Mouse (Mus musculus): ENCODE data around the gene Rnf145.

Gene Rnf145

DNA sequence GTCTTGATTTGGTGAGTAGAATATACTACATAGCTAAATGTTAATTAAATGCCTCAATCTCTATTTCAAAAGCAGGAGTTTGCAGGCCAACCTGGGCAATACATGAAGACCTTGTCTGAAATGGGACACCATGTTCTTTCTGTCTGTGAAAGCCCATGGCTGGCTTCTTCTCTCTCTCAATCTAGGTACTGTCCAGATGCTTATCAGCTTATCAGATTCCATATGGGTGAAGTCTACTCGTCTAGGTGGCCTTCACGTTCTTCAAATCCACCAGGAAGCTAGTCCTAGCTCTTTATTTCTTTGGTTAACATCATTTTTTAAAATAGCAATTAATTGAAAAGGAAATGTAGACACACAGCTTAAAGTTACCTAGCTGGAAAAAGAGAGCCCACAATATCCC lies 8.9 kb upstream of the Rnf145 start:
- DNase-seq (ENCODE audit: low spot score in 2 of 2), result no peak

DNA sequence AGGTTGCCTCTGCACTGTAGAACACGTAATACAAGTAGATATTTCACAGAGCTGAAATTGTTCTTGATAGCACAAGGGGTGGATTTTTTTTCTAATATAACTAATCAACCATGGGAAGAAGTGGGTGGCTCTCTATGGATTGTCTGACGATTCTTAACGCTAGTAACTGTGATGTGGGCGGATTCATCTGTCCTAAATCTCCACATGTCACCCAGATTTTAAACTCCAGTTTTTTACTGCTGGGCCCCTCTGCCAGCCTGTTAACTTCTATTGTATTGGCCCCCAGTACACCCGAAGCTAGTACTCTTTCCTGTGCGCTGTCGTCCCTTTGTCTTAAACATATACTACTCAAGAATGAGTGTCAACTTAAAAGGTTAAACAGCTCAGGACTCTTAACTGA lies 8.4 kb upstream of the Rnf145 start:
- DNase-seq (ENCODE audit: low spot score in 2 of 2), result no peak

DNA sequence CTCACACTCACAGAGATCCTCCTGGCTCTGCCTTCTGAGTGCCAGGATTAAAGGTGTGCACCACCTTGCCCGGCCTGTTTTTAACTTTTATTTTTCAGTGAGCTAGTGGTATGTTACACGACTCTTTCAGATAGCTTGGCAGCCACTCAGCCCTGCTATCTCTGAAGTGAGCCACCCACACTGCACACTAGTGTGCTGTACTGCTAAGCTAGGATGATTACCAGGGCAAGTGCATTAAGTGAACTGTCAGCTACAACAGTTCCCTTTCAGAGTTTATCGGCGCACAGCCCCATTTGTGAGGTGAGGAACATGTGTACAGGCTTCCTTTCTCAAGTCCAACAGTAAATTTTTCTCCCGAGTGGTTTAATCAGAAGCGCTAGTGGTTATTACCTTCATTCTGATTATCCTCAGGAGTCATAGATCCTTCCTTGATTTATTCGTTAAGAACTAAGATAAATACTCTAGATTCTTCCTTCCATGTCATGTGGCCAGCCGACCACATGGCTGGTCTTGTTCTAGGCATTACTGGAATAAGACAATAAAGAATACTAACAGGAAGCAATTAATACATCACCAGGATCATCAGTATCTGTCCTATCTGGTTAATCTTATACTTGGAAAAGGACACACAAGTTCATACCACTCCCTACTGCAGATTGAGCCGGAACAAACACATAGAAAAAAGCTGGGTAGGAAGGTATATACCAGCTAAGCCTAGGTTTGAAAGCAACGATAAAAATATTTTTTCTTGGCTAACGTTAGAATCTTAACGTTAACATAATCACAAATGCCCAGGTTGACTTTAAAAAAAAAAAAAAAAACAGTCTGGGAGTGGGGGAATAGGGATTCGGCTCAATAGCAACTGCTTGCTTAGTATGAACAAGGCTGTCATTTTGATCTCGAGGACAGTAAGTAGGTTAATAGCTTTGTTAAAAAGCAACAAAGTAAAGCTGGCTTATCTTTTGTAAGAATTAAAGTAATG lies 6.4 kb upstream of the Rnf145 start:
- DNase-seq (ENCODE audit: low spot score in 2 of 2), result no peak

DNA sequence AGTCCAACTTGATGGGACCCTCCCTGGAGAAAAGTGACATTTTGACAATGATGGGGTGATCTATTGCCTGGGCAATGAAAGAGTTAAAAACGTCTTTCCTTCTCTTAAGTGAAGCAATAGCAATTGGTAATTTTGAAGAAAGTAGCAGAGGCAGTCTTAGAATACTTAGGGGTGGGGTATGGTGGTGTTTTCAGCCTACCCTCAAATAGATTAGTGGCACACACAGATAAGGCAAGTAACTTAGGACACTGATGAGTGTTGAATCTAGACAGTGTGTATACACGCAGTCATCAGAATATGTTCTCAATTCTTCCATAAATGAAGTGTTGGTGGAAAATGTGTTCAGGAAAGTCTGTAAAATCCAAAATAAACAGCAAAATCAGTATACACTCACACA lies 5.7 kb upstream of the Rnf145 start:
- DNase-seq (ENCODE audit: low spot score in 2 of 2), result no peak

DNA sequence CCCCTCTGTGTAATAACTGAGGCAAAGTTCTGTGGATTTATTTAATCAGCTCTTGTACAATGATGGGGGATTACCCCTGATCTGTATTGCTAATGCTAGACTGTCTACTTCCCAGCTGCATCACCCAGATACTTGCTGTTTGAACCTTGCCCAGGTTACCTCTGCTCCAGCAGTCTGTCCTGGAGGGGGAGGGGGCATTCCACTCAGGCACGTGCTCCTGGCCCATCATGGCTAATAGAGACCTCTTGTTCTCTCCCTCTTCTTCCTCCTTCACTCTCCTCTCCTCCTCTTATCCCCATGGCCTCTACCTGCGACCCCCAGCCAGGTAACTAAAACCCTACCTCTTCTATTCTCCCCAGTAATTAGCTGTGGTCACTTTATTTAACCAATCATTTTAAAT lies 4.1 kb upstream of the Rnf145 start:
- DNase-seq (ENCODE audit: low spot score in 2 of 2), result no peak

DNA sequence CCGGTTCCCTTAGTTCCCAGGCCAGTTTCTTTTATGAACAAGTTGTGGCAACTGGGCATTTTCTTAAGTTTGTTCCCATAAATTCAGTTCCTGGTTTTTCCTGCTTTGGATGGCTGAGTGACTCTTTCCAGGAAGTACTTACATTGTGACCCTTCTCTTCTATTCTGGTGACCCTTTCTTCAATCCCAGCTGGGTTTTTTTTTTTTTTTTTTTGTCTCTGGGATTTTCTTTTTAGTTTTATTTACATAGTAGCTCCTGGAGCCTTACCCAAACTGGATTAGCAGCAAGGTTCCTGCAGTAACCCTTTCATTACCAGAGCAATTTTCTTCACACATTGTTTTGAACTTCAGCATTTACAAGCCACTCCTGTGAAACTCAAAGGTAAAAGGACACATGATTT lies 2.4 kb upstream of the Rnf145 start:
- no peak for DNase-seq (ENCODE audit: low spot score in 2 of 2)

DNA sequence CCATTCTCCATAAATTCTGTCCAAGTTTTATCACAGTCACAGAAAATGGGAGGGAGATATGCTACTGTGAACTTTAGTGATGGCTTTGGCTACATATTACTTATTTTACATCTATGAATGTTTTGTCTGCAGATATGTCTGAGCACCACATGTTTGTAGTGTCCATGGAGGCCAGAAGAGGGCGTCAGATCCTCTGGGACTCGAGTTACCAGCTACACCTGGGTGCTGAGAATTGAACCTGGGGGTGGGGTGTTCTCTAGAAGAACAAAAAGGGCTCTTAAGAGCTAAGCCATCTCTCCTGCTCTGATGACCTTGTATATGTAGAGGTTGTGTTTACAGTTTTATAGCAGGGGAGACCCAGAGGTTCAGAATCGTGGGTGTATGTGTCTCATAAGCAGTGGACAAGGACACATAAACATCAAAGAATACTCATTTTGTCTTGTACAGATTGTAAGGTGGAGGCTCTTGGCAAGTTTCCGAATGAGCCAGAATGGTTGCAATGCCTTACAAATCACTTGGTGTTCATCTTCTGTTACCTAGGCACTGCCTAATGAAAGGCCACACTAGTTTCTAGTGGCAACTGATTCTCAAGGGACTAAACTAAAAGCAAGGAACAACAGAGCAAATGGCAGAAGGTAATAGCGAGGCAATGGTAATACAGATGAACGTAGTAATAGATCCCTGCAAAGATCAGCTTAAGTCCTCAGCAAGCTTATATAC lies 1.0 kb upstream of the Rnf145 start:
- no peak for DNase-seq (ENCODE audit: low spot score in 2 of 2)

DNA sequence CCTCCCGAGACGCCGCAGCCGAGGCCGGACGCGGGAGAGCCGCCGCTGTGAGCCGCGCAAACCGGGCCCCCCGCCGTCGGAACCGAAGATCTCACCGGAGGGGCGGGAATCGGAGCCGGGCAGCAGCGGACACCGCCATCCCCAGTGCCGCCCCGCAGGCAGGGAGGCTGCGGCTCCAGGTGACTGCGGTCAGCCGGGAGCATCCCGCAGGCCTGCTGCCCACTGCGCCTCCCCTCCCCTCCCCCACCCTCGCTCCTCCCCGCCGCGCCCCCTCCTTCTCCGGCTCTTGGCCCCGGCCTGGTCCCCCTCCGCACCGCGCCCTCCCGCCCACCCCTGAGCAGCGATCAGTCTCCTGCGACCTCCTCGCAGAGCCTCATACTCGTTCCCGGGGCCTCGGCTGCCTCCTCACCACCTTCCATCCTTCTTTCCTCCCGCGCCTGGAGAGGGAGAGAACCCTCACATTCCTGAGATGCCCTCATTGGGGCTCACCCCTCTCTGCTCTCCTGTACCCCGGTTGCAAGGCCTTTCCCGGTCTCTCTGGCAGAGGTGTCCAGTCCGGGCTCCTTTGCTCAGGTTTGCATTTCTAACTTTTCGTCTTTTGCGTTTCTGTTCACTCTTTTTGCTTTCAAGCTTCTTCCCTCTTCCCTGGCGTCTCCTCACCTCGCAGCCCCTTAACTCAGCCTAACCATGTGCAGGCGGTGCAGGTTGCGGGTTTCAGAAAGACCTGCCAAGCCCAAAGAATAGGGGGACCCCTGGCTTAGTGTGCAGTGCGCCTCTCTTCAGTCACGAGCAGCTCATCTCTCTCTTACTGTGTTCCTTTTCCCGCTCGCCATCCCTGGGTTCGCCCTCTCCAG lies 559 bp downstream of the Rnf145 start:
- peak; percentile 21 to 28 for DNase-seq (ENCODE audit: low spot score in 2 of 2)

DNA sequence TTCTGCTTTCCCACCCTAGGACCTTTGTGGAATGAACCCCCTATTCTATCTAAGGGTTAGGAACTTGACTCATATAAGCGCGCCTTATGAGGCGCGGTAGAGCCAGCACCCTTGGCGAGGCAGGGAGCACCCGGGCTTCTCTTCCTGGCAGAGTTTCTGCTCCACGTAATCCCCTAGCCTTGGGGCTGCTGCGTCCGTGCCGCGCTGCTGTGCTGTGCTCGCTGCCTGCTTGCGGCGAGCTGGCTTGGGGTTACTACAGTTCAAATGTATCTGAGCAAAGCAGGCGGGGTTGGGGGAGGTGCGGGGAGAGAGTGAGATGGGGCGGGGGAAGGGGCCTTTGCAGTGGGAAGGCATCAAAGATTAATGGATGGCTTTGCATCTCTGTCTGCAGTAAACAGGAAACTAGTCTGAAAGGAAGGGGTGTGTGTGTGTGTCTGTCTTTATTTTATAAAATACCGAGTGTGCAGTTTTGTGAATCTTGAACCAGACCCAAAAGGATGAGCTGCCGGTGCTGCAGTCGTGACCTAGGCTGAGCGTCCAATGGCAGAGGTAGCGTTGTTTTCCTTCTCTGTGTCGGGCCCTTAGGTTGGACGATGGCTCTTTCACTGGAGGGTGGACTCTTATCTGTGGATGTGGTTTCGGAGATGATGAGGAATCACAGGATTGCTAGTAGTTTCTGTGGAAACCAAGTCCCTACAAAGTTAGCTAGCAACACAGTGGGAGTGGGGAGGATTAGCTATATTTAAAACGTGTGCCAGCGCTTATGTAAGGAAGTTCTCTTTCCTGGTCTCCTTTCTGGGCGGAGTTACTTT lies 1.4 kb downstream of the Rnf145 start:
- peak; percentile 29 to 65 for DNase-seq (ENCODE audit: low spot score in 2 of 2)

DNA sequence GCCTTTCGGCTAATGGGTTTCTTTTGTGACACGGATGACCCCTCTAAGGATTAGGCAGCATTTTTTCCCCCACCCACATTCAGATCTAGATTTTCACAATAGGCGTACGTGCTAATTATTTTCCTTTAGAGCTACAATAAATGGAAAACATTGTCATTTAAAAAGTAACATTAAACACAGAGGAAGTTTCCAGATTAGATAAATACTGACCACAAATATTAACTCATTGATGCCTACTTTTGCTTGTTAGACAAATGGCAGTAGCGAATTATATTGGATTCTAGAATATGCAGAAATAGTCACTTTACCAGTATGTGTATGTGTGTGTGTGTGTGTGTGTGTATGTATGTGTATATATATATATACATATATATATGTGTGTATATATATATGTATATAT lies 3.8 kb downstream of the Rnf145 start:
- DNase-seq (ENCODE audit: low spot score in 2 of 2), result no peak

DNA sequence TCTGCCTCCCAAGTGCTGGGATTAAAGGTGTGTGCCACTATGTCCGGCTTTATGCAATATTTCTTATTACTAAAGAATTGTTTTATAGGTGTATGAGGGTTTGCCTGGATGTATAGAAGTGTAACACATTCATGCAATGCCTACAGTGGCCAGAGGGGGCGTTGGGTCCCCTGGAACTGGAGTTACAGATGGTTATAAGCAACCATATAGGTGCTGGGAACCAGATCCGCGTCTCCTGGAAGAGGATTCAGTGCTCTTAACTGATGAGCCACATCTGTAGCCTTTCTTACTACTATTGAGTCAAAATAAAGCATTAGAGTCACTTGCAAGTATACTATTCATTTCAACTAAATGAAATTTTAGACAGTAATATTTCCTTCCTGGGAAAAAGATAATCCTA lies 7.0 kb downstream of the Rnf145 start:
- DNase-seq (ENCODE audit: low spot score in 2 of 2), result no peak

DNA sequence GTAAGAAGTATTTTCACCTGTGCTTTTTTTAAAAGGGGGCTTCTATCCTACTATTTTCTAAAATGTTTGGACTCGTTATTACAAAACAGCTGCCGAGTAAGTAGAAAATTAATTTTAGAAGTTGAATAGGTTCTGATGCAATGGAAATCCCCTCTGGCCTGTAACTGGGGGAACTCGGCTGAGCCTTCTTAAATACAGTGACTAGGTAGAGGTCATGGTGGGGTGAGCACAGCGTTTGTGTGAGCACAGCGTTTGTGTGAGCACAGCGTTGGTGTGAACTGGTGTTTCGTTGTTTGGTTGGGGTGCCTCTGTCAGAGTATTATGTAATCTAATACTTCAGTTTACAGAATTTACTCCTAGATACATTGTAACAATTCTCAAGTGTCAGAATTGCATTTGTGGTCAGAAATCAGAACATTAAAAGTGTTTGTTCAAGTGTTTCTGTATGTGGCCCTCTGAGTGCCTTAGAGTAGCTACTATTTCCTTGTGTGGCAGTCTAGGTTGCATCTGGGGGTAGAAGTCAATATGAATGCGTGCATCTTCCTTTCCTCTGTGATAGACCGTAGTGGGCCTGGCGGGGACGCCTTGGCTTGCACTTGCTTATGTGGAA lies 8.0 kb downstream of the Rnf145 start:
- no peak for DNase-seq (ENCODE audit: low spot score in 2 of 2)

DNA sequence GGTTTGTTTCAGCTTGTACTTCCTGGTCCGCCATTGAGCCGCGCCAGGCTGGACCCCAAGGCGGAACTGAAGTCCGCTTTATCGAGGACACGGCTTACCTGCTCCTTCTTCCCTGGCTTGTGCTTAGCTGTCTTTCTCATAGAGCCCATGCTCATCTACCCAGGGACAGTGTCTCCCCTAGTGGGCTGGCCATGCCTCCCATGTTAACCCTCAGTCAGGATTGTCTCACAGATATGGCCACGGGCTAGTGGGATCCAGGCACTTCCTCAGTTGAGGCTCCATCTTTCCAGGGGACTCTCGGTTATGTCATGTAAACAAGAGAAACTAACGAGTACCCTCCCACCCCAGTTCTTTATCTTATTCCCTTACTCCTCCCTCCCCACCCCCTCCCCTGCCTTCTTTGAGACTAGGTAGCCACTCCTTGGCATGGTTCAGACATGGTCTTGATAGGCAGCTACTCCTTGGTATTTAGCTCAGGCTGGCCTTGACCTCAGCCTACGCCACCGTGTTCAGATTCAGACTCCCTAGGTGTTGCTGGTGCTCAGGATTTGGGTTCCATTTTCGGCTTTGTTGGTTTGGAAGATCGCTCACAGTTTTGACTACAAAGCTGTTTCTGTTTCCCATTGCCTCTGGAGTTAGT lies 9.9 kb downstream of the Rnf145 start:
- no peak for DNase-seq (ENCODE audit: low spot score in 2 of 2)

DNA sequence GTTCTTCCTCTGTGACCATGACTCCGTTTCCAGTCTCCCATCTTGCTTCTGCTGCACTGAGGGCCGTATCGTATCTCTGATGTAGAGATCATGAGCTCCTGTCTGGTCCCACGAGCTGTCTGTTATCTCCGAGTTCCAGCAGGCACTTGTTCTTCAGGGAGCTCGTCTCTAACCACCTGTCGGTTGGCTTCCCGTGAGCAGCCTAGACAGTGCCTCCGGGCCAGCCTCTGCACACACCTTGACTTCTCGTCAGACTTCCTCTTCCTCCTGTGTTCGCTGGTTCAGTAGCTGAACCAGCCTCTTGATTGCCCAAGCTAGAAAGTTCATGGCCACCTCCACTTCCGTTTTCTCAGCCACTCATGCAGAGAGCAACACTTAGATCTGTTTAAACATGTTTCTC lies 10.4 kb downstream of the Rnf145 start:
- DNase-seq (ENCODE audit: low spot score in 2 of 2), result no peak

DNA sequence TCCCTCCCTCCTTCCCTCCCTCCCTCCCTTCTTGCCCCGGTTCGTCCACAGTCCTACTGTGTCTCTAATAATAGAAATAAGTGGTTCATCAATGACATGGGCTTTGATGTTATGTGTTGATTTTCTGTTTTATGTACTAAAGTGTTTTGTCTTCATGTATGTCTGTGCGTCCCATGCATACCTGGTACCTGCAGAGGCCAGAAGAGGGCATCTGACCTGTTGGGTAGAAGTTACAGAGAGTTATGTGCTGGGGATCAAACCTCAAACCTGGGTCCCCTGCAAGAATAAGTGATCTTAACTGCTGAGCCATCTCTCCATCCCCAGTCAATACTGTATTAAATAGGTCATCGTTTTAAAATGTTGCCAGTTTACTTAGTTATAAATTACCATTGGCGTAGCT lies 11.0 kb downstream of the Rnf145 start:
- DNase-seq (ENCODE audit: low spot score in 2 of 2), result no peak

DNA sequence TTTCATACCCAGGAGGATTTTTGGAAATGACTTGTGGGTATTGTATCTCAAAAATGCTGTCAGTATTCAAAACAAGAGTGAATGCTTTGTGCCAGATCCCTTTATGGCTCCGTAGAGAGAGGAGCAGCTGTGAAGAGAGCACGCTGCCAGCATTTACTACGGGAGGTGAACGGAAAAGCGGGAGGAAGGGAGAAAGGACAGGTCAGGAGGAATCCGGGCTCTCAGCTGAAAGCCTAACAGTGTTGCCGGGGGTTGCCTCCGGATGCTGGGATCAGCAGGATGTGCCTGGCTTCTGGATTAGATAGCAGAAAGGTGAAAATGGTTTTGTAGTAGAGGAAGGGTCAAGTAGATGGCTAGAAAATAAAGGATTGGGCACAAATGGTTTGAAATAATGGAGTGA lies 11.6 kb downstream of the Rnf145 start:
- DNase-seq (ENCODE audit: low spot score in 2 of 2), result no peak

DNA sequence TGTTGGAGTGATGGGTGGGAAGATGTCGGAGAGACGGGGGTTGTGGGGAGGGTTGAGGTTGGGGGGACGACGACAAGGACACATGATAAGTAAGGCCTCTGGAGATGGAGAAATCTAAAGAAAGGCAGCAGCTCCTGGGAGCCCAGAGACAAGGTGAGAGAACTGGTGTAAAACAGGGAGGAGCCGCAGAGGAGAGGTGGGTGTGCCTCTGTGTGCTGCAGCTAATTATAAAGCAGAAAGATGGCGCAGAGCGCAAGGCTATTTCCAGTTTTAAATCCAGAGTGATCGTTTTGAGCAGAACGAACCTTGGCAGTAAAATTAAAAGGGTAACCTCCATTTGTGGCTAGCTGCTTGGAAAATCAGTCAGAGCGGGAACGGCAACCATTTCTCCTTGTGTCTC lies 12.1 kb downstream of the Rnf145 start:
- DNase-seq (ENCODE audit: low spot score in 2 of 2), result no peak

DNA sequence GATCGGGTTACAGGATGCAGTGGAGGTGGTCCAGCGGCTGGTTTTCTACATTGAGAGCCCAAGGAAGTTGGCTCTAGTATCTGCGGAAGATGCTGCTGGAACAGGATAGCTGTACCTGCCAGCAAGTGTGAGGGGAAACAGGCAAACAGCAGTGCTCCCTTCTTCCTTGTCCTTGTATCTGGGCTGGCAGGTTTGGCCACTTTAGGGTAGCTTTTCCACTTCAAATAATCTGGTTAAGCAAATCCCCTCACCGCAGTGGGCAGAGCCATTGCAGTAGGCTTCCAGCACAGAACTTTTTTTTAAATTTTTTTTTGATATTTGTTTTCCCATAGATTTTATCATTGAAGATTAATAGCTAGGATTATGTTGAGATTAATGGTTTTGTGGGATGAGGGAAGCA lies 12.9 kb downstream of the Rnf145 start:
- DNase-seq (ENCODE audit: low spot score in 2 of 2), result no peak

DNA sequence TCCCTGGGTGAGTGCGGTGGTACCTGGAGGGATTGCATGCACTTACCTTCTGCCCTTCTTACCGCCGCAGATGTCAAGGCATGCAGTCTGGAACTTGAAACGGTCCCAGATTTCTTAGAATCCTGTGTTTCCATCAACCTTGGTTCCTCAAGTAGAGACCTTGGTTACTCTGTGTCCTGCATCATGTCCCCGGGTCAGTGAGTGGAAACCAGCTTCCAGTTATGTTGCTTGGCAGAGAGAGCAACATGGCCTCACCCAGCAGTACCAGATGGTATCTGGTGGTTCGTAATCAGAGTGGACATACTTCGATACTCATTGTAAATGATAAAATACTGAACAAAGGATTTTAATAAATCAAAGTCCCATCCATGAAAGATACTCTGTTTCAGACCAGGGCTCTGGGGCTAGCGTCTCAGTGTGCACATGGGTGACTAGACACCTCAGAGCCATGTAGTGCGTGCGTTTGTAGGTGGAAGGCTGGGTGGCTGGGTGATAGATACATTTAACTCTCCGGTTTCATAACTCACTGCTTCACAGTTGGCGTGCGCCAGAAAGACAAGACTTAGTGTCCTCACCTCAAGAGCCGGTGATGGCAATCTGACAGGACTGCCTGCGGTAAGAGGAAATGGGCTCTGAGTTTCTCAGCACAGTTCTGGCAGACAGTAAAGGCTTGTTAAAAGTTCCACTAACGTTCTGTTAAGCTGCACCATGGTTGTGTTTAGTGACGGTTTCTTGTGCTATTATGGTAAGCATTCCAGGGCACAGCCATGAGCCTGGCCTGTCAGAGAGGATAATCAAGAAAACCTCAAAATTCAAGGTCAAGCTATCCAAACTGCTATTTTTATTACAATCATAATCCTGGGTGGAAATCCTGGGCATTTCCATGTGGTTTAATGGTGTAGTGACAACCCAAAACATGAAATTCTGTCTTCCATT lies 14.3 kb downstream of the Rnf145 start:
- DNase-seq (ENCODE audit: low spot score in 2 of 2), result no peak
